Mouse (Mus musculus) erythroblast, embryonic 14.5 days (primary cell): ENCODE measurements around the gene Duoxa1.

Experiments
- GATA1 ChIP-seq: IDR thresholded peaks from 2 replicates; pipeline ENCODE4 v1.6.1; 2012; ENCODE audit warnings: low read length, inconsistent platforms, mixed read lengths
- TAL1 ChIP-seq: IDR thresholded peaks from 3 replicates; pipeline ENCODE4 v1.6.1; 2012; ENCODE audit warnings: low read length, inconsistent platforms, mixed read lengths

DNA sequence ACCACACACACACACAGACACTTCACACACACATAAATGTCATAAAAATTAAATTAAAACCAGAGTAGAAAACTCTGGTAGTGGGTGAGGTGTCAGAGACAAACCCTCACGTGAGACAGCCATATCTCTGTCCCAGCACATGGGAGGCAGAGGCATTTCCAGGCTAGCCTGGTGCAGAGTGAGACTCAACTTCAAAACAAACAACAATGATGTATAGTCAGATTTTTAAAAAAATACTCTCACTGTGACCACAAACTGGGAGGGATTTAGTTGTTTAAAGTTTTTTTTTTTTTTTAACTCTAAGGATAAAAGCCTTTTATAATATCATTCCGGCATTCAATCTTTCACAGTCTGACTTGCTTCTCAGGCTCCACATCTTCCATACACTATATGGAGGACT, 11.8 kb upstream of the Duoxa1 start:
- TF ChIP-seq GATA1 (no peak), TAL1 (no peak)
